Mouse (Mus musculus) heart, postnatal 36 days (tissue): ENCODE data around the gene Plekhm2. TPM values are rescaled to one million over a fixed set of nuclear protein-coding genes. Genes with fewer than 3 reads are reported as not detected.

Experiments
- DNase-seq, 2 experiments: peaks; one replicate each; pipeline ENCODE4 v3.0.0; 2021 to 2022
- intact Hi-C: fragments of 180-260 bp; cut with DNase I; formaldehyde crosslinking; loops from one replicate; pipeline ENCODE4 v1.15.1; 2025
- total RNA-seq, 2 experiments: library from RNA; stranded (reverse); gene quantifications; 2 replicates each; pipeline ENCODE4 v1.2.3; 2021

The Plekhm2 gene
- total RNA-seq, 2 experiments from 2014 or later, result 103 to 112 TPM

DNA sequence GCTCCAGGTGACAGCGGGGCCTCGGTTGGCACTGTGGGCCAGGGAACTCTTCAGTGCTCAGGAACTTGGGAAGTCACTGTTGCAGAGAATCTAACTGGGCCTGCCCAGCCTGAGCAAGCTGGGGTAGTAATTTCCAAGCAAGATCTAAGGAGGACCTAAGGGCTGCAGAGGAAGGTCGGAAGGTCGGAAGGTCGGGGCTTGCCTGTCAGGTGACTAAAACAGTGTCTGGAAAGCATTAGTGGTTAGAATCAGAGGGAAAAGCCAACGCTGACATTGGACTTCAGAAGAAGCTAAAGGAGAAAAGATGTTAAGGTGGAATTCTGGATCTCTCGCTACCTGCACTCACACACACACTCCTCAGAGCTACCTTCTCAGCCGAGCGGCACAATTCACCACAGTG, 28.7 kb downstream of the Plekhm2 start:
- intact Hi-C loops, result no loop called here
- DNase-seq, result no peak

DNA sequence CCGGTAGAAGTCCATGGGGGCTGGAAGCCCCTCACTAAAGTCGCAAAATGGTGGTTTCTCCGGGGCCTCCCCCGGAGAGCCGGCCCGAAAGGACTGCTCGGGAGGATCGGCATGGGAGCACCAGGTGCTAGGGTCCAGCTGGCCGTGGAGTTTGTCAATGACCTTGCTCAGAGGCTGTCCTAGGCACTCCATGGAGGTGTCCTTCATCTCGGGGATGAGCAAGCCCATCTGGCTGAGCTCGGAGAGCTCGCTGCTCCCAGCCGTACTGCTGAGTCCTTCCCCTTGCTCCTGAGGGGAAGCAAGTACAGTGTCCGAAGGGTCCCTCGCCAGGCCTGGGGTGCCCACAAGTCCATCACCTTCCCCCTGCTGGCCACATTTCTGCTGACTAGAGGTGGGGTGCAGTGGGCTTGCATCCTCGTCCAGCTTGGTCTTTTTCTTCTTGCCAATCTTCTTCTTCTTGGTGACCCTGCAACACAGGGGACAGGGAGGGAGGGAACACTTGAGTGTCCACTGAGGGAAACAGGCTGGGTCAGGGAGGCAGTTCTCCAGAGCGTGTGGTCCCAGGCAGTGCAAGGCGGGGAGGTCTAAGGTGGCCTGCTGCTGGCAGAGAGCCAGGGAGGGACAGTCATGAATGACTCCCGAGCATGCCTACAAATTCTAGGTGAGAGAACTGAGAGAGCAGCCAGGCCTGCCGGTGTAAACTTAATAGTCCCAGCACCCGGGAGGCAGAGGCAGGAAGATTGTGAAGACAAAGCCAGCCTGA, 32.4 kb downstream of the Plekhm2 start:
- no peak for DNase-seq
- intact Hi-C loops, result no loop called here

DNA sequence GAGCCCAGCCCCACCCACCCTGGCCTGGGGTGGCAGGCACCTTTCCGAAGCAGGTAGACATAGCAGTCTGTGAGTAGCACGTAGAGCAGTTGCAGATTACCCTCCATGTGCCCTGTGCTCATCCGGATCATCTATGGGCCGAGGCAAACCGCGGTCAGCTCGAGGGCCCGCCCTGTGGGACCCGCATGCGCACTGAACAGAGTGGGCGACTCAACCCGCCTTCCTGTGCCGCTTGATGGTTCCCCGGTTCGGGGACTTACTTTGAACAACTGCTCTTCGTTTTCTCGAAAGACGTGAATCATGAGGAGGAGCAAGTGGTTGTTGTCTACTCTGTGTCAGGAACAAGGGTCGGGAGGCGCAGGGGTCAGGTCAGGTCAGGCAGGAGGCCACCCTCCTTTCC, 33.4 kb downstream of the Plekhm2 start:
- intact Hi-C loops, result no loop called here
- no peak for DNase-seq

DNA sequence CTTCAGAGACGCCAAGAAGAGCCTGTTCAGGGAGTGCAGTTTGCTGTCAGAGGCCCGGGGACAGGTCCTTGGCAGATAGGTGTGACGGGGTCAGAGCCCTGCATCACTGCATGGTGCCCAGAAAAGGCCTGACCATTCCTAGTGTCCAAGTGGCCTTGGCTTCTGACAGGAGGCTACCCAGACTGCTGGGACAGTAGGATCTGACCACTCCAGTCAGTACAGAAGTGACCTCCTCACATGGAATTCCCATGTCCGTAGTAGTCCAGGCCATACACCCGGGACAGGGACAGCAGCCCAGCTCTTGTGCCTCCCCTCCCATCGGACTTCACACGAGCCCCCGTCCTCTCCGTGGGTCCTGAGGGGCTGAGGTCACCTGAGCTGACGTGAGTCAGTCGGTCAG, 34.7 kb downstream of the Plekhm2 start:
- no peak for DNase-seq
- intact Hi-C loops, result no loop called here

DNA sequence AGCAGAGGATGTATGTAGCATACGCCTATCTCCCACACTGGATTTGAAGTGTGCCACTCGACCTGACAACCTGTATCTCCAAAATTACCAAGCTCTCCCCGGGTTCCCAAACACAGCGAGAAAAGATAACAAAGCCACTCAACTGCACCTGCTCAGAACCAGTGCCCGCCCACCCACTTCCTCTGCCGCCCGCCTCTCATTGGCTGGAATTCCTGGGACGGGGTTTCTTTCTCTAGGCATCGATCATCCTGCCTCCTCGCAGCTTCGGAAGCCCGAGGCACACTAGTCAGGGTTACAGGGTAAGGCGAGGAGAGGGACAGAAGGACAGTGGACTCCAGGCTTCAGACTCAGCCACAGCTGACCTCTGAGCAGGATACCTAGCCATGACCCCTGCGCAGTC, 36.0 kb downstream of the Plekhm2 start:
- no peak for DNase-seq
- intact Hi-C loops, result no loop called here

DNA sequence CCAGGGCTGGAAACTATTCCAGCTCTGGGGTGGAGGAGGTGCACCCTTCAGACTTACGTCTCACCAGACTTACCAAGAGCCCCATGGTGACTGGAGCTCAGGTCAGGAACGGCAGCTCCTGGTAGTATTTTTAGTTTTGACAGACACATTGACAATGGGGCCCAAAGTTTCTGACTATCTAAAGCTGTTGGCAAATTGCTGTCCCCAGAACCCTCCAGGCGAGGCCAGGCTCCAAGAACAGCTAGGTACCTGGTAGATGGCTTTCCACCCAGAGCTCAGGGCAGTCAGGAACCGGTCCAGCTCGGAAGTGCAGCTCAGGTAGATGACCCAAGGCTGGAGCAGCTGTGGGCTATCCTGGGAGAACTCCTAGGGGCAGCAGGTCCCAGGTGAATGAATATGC, 37.2 kb downstream of the Plekhm2 start:
- no peak for DNase-seq
- intact Hi-C loops, result no loop called here

DNA sequence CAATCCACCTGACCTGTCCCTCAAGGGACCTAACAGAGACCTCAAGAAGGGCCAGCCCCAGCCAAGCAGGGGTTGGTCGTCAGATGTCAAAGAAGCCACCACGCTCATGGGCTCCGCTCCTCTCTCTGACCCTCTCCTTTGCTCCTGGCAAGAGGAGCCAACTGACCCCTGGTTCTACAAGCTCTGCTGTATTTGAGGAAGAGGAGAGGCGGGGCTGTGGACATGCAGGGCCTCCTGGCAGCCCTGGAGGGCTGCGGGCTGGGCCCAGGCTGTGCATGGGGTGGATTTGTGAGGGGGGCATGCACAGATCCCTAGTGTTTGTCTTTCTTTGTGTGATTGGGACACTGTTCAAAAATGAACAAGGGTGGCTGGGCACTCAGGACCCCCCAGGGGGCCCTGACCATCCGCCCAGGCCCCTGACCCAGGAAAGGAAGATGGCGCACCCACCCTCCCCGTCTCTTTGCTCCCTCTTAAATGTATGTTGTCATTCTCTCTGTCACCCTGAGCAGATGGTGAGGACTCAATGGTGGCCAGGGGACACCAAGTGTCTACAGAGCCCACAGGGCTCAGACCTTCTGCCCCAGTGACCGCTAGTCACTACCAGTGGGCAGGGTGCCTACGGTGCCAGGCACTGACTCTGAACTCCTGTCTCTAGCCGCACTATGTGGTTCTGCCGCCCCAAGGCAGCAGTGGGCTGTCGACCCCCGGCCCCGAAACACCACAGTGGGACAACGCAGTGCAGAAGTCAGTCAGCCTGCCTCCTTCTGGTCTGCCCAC, 38.7 kb downstream of the Plekhm2 start:
- intact Hi-C loops, result no loop called here
- no peak for DNase-seq

DNA sequence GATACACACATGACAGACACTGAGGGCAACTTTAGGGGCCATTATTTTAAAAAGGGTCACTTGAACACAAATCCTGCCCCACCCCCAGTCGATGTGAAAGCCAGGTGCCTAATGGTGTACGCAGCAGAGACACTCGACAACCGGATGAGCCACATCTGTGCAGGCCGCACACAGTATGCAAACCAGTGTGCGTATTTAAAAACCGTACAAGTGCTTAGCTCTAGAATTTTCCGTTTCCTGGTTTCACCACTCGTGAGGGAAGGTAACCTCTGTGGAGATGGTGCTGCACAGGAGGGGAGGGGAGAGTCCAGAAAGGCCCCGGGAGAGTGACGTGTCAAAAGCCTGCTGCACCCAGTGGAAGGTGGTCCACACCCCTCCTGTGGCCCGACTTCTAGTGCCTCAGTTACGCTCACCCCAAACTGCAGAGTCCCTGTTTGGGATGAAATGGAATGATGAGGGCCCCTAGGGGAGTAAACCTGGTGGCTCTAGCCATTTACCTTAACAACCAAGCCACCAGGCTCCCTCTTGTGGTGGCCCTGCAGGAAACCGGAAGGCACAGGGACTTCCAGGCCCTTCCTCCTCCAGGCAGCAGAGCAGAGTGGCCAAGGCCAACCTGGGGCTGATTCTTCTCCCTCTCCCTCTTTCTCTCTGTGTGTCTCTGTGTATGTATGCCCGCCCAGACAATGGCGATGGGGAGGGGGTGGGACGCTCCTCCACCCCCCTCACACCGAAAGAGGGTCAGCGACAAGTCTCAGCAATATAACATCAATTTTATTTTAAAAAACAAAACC, 39.5 kb downstream of the Plekhm2 start:
- intact Hi-C loops, result no loop called here
- peak in 1 of 2 experiments; percentile 45 for DNase-seq

DNA sequence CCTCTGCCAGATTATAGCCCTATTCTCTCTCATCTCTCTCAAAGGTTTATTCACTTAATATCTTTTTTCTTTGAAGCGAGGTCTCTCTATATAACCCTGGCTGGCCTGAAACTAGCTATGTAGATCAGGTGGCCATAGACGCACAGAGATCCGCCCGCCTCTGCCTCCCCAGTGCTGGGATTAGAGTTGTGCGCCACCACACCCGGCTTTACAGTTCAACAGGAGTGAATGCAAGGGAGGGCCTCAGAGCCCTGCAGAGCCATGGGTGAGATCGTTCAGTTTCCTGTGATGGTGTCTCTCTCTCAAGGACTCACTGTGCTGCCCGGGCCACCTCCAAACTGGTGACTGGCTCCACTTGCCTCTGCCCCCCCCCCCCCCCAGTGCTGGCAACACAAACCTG, 40.6 kb downstream of the Plekhm2 start:
- DNase-seq, result no peak
- intact Hi-C loops, result no loop called here

DNA sequence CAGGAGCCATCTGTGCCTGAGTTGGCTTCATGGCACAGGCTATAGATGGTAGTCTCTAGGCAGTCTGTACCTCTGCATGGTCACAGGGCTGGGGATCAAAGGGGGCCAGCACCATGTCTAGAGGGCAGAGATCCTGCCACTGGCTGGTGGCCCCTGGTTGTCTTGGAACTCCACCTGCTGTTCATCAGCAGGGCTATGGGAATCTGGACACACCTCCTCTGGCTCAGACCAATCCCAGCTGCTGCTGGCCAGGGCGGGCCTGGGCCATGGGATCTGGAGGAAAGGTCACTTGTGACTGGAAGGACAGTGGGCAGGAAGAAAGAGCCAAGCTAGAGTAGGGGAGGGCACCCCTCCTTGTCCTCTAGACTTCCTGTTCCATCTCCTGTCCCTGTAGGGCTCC, 41.0 kb downstream of the Plekhm2 start, which contains the start of gene Slc25a34:
TSS of gene Slc25a34 (minus strand) at position 156 of the 400 bp plus-strand sequence.
- intact Hi-C loops, result no loop called here
- peak; percentile 66 to 73 for DNase-seq

DNA sequence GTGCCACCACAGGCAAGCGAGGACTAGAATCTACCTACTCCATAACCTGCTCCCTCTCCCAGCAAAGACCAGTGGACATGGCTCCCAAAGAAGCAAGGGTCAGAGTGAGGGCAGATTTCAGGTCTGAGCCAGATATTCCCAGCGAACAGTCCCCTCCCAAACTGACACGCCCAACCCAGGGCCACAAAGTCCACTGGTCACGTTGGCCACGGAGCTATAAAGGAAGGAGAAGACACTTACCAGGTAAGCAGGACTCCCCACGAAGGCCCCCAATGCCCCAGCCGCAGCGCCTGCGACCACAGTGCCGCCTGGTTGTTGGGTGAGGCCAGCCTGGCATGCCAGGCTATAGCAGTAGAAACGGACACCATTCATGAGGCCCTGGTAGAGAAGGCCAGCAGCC, 41.7 kb downstream of the Plekhm2 start:
- intact Hi-C loops, result no loop called here
- DNase-seq, result no peak

DNA sequence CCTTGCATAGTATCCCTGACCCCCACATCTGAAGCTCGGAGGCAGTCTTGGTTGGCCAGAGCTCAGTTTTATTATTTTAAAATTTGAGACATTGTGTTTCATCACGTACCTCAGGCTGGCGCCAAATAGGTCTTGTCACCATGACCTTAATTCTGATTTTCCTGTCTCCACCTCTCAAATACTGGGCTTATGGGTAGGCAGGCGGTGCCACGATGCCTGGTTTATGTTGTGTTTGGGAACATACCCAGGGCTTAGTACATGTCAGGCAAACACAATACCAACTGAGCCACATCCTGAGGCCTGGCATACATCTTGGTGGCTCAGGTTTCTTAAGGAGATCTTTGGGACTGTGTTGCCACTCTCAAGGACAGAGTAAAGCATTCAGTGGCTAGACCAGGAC, 42.1 kb downstream of the Plekhm2 start:
- DNase-seq, result no peak
- intact Hi-C loops, result no loop called here

DNA sequence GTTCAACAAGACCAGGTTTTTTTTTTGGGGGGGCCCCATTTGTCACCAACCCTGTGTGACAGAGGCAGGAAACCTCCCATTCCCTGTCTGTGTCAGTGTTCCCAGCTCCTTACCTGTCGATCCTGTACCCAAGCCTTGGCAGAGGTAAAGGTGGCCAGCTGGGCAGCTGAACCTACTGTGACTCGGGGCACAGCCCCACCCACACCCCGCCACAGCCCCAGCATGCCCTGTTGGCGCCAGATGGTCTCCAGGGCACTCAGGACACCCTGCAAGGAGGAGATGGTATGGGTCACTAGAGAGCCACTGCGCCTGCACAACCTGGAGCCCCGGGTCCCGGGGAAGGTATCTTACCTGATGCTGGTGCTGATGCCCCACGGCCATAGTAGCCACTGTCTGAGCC, 42.6 kb downstream of the Plekhm2 start:
- no peak for DNase-seq
- intact Hi-C loops, result no loop called here

DNA sequence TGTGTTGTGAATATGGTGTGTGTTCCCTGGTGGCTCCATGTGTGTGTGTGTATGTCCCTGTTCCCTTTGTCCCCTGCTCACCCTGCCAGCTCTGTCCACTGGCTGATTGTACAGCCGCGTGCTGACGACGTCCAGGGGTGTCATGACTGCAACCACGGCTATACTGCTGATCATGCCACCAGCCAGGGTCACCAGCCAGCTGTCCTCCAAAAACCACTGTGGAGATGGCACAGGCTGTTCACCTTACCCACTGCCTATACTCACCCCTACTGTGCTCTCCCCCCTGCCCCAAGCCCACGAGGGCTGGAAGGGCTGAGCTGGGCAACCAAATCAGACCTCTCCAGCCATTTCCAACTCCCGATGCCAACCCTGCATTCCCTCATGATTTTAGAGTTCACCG, 43.4 kb downstream of the Plekhm2 start:
- intact Hi-C loops, result no loop called here
- DNase-seq, result no peak

DNA sequence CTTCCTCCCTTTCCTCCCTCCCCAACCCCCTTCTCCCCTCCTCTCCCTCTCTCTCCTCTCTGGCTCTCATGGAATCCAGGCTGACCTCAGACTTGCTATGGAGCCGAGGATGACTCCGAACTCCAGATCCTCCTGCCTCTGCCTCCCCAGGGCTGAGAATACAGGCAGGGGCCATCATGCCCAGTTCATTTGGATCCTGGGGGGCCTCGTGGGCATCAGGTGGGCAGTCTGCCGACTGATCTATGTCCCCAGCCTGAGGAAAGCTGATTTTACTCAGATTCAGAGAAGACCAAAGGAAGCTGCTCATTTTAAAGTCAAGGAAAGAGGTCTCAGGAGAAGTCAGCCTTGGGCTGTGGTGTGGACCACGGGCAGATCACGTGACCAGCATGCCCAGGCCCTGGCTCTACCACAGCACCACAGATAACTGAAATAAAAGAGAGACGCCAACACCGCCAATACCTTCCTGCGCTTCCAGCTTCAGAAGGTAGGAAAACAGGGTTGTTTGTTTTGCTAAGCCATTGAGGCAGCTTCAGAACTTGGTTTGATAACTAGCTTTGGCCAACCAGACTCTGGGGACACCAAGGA, 45.3 kb downstream of the Plekhm2 start:
- intact Hi-C loops, result loop anchor here (2.0 to 10.0 kb wide), 4 partner anchors 173 to 977 kb away; partner anchors contain the start of genes Casp9 and Dnajc16
- DNase-seq, result no peak

DNA sequence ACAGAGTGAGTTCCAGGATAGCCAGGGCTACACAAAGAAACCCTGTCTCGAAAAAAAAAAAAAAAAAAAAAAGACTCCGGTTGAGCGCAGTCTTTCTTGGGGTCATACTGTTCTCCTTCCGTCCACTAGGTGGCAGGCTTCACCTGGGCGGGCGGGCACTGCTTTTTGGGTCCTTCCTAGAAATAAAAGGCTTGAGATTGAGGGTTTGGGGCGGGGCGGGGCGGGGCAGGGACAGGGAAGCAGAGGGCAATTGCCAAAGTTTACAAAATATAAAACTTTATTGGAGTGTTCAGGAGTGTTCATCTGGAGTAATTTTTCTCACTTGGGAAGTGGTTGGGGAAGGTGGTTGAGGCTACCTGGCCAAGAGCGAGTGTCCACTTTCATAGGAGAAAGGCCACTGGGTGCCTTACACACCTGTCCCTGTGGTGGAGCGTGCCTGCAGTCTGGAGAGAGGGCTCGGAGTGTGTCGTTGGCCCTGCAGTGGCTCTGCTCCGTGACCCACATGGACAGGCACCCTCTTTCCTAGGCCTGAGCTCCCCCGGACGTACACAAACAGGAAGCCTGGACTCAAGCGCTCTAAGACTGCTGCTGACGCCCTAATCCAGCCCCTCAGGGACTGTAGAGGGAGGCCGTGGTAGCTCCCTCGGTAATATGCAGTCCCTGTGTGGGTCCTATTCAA, 46.0 kb downstream of the Plekhm2 start, which contains the start of gene Tmem82:
TSS of gene Tmem82 (minus strand) at position 69 of the 679 bp plus-strand sequence.
- DNase-seq, result peak; percentile 66 to 77
- intact Hi-C loops, result loop anchor here (2.0 to 10.0 kb wide), 4 partner anchors 174 to 976 kb away; partner anchors contain the start of genes Casp9 and Dnajc16

DNA sequence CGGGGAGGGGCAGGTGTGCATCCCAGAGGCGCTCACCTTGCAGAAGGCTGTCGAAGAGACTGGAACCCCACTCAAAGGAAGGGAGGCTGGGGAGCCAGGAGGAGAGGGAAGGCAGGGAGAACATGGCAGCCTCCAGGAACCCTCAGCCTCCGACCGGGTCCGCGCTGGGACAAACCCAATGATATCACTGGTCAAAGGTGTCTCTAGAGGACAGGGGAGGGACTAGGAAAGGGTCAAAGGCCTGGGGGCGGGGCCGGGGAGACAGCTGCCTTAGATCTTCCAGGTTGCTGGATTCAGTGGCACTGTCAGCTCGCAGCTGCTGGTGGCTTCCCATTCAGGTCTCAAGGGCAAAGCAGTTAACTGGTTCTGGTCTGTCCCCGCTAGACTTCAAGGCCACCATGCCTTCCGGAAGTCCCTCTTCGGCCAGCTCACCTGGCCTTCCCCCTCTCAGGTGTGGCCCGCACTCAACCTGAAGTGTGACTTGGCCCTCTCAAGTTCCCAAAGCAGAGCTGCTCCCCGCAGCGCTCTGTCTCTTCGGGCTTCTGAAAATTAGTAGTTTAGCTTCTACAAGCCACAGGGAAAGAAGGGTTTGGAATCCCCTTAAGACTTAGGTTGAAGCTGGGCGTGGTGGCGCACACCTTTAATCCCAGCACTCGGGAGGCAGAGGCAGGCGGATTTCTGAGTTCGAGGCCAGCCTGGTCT, 46.7 kb downstream of the Plekhm2 start:
- no peak for DNase-seq
- intact Hi-C loops, result loop anchor here (2.0 to 10.0 kb wide), 4 partner anchors 174 to 976 kb away; partner anchors contain the start of genes Casp9 and Dnajc16

DNA sequence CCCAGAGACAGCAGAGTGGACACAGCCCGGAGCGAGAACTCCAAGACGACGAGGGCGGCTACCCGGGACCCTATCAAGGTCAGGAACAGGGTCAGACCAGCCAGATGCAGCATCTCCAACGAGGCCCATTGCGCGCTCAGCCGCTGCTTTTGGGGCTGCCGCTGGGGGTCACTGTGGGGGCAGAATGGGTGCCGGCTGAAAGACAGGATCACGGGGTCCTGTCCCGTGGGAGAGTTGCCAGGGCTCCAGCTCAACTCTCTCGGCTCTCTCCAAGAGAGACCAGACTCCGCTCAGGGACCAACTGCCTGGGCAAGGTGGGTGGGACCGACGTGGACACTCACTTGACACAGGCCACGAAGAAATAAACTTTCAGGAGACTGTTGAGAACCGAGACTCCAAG, 47.4 kb downstream of the Plekhm2 start:
- peak; percentile 76 to 77 for DNase-seq
- intact Hi-C loops, result loop anchor here (5.0 to 10.0 kb wide), 3 partner anchors 175 to 975 kb away; partner anchors contain the start of genes Casp9 and Dnajc16

DNA sequence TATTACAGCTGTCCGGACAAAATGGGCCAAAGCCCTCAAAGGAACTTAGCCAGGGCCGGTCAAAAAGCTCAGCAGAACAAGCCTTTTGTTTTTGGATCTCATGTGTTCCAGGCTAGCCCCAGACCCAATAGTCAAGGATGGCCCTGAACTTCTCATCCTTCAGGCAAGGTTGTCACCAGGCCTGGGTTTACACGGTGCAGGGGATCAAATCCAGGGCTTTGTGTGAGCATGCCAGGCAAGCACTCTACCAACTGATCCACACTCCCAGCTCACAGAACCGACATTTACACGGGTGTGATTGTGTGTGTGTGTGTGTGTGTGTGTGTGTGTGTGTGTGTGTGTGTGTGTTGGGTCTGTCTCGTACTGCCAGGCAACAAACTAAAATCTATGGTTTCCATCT, 47.9 kb downstream of the Plekhm2 start:
- intact Hi-C loops, result loop anchor here (5.0 to 10.0 kb wide), 3 partner anchors 175 to 975 kb away; partner anchors contain the start of genes Casp9 and Dnajc16
- no peak for DNase-seq
